Mouse (Mus musculus) limb, embryonic 14.5 days (tissue): ENCODE data around the gene Rft1. TPM values are rescaled to one million over a fixed set of nuclear protein-coding genes. Genes with fewer than 3 reads are reported as not detected.

Experiments
- ATAC-seq: fragments of 200-750 bp; cut with Nextera tagmentation; 2 replicates; pipeline ENCODE4 v1.8.0; 2017; ENCODE audit warnings: low read depth, moderate number of reproducible peaks, moderate TSS enrichment; ENCODE audit not compliant: low FRiP score
- DNase-seq: peaks from one replicate; pipeline ENCODE4 v3.0.0-alpha.2; 2015; ENCODE audit warnings: low spot score
- H3K27ac ChIP-seq: fragments of 300-500 bp; sonication (generic); replicated peaks from 2 replicates; pipeline ENCODE4 v1.5.1; 2014; ENCODE audit warnings: low read depth, mild to moderate bottlenecking, low read length, moderate library complexity, mixed read lengths
- H3K27me3 ChIP-seq: fragments of 300-500 bp; sonication (generic); 2 replicates; pipeline ENCODE4 v1.6.1; 2014; ENCODE audit warnings: low read length, mixed read lengths; ENCODE audit not compliant: control insufficient read depth, insufficient read depth
- H3K36me3 ChIP-seq: fragments of 300-500 bp; sonication (generic); 2 replicates; pipeline ENCODE4 v1.6.1; 2014; ENCODE audit warnings: mild to moderate bottlenecking, low read length, moderate library complexity, mixed read lengths; ENCODE audit not compliant: control insufficient read depth, insufficient read depth
- H3K4me1 ChIP-seq: fragments of 300-500 bp; sonication (generic); 2 replicates; pipeline ENCODE4 v1.6.1; 2014; ENCODE audit warnings: antibody characterized with exemption, low read length, mixed read lengths; ENCODE audit not compliant: control insufficient read depth, insufficient read depth
- H3K4me2 ChIP-seq: fragments of 300-500 bp; sonication (generic); replicated peaks from 2 replicates; pipeline ENCODE4 v1.6.1; 2014; ENCODE audit warnings: low read depth, mild to moderate bottlenecking, low read length, moderate library complexity; ENCODE audit not compliant: severe bottlenecking
- H3K4me3 ChIP-seq: fragments of 300-500 bp; sonication (generic); replicated peaks from 2 replicates; pipeline ENCODE4 v1.5.1; 2014; ENCODE audit warnings: low read length
- H3K9ac ChIP-seq: fragments of 300-500 bp; sonication (generic); 2 replicates; pipeline ENCODE4 v1.6.1; 2014; ENCODE audit warnings: mild to moderate bottlenecking, low read depth, low read length, moderate library complexity; ENCODE audit not compliant: severe bottlenecking
- H3K9me3 ChIP-seq: fragments of 300-500 bp; sonication (generic); 2 replicates; pipeline ENCODE4 v1.6.1; 2016; ENCODE audit warnings: low read length; ENCODE audit not compliant: control insufficient read depth
- POLR2A ChIP-seq: fragments of 200-500 bp; IDR thresholded peaks from 2 replicates; pipeline ENCODE4 v1.8.0; 2012; ENCODE audit warnings: inconsistent platforms, mild to moderate bottlenecking, moderate library complexity, borderline replicate concordance; ENCODE audit not compliant: insufficient read depth, insufficient read length; ENCODE audit errors: extremely low read depth
- WGBS: fragments of 180-500 bp; shearing (Covaris S2); extraction: QIAGEN DNeasy Blood & Tissue Kit; methylation state at CpG from one replicate; pipeline ENCODE4 v1.1.7; 2014; 5-methylcytosine and 5-hydroxymethylcytosine counted together
- polyA plus RNA-seq, 2 experiments: library from polyadenylated mRNA; depleted of rRNA in 1 of 2; stranded (reverse) in 1 of 2; unstranded in 1 of 2; fragments of >200 nt; fragmentation: Nextera tagmentation in 1 of 2; extraction: Ambion mirVana in 1 of 2; gene quantifications; 2 replicates each; pipeline versions ENCODE4 v1.2.1 to v1.2.3; 2012 to 2014

Gene Rft1
- polyA plus RNA-seq, 2 experiments, result 15.4 to 21.3 TPM

DNA sequence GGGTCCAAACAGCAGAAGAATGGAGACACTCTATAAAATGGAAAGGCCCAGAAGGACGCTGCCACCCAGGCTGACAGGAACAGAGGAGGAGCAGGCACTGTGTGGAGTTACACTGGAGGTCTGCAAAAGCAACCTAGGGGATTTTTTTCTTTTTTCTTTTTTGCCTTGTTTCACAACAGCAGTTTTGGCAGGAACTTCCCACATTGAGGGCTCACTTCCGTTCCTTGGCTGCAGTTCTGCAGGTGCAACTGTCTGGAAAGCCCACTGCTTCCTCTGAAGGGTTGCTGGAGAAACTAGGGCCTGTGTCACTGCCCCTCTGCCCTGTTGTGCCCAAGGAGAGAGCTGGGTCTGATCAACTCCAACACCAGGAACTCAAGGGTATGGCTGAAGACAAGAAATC is 12.4 kb upstream of the Rft1 start:
- Histone ChIP-seq H3K4me3 (no peak overlapping the region), H3K36me3 (no peaks in the 10 kb centered on the region), H3K27ac (no peak overlapping the region), H3K9me3 (no peaks in the 10 kb centered on the region), H3K27me3 (no peaks in the 10 kb centered on the region), H3K4me1 (peaks cover 9% of the 10 kb centered on the region), H3K9ac (no peak overlapping the region), H3K4me2 (no peak overlapping the region)
- WGBS, result 67% methylated on average over 2 of the region's 2 CpGs
- ATAC-seq (no peak), DNase-seq (no peak)
- TF ChIP-seq POLR2A, result no peak

DNA sequence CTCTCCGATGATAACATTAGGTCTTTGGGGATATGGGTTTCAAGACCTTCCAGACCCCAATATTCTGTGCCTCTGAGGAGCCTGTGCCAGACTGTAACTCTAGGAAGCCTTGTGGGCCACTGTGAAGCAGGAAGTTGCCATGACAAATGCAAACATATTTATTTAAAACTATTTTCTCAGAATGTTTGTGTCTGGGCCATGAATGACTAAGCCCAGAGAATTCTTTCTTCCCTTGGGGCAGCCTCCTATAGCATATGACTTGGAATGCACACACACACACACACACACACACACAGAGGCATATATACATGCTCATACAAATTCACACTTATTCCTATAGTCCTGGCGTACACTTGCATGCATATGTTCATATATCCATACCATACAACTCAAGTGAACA is 10.1 kb upstream of the Rft1 start:
- Histone ChIP-seq H3K4me3 (no peak overlapping the region), H3K4me1 (no peaks in the 10 kb centered on the region; the same call in 1 of the 2 replicates), H3K9me3 (no peaks in the 10 kb centered on the region), H3K9ac (no peak overlapping the region), H3K27ac (no peak overlapping the region), H3K4me2 (no peak overlapping the region), H3K36me3 (no peaks in the 10 kb centered on the region), H3K27me3 (no peaks in the 10 kb centered on the region)
- ATAC-seq (no peak), DNase-seq (no peak)
- TF ChIP-seq POLR2A, result no peak
- 91% methylated on average over 2 of the region's 2 CpGs for WGBS

DNA sequence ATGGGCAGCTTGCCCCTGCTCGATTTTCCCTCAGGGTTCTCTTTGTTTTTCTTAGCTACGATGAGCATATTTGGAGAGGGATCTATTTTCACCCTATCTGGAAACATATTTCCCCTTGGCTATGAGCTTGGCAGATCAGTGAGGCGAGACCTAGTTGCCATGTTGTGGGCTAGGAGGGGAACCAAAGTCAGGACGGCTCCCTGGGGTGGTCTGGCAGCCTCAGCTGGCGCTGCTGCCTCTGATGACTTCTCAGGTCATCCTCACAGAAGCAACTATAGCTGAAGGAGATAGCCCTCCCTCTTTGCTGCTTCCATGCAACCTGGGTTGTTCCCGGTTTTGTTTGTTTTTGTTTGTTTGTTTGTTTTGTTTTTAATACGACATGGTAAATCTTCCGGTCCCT is 9.1 kb upstream of the Rft1 start:
- no peaks in the 10 kb centered on the region for H3K36me3 ChIP-seq
- DNase-seq (no peak), ATAC-seq (no peak)
- no peaks in the 10 kb centered on the region; the same call in 1 of the 2 replicates for H3K4me1 ChIP-seq
- 65% methylated on average over 8 of the region's 8 CpGs for WGBS
- no peaks in the 10 kb centered on the region for H3K9me3 ChIP-seq
- H3K9ac ChIP-seq, result no peak overlapping the region
- H3K27ac ChIP-seq, result no peak overlapping the region
- no peak overlapping the region for H3K4me3 ChIP-seq
- no peak overlapping the region for H3K4me2 ChIP-seq
- no peak for TF ChIP-seq POLR2A
- H3K27me3 ChIP-seq, result no peaks in the 10 kb centered on the region

DNA sequence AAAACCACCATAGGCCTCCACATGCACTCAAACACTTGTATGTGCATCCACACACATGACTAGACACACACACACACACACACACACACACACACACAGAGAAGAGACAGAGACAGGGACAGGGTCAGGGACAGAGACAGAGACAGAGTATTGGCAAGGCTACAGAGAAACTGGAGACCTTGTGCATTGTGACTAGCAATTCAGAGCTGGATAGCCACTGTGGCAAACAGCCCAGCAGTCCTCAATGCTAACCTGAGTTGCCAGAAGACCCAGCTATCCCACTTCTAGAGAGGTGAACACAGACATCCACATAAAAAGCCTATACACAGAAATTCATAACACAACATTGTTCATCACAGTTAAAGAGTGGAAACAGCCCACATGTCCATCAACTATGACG is 7.7 kb upstream of the Rft1 start:
- H3K9ac ChIP-seq, result no peak overlapping the region
- no peak overlapping the region for H3K4me2 ChIP-seq
- no peaks in the 10 kb centered on the region for H3K27me3 ChIP-seq
- H3K27ac ChIP-seq, result no peak overlapping the region
- H3K9me3 ChIP-seq, result no peaks in the 10 kb centered on the region
- no peak overlapping the region for H3K4me3 ChIP-seq
- no peak for ATAC-seq
- 92% methylated on average over 1 of the region's 1 CpGs for WGBS
- no peaks in the 10 kb centered on the region for H3K36me3 ChIP-seq
- H3K4me1 ChIP-seq, result no peaks in the 10 kb centered on the region; the same call in 1 of the 2 replicates
- no peak for TF ChIP-seq POLR2A
- DNase-seq, result no peak

DNA sequence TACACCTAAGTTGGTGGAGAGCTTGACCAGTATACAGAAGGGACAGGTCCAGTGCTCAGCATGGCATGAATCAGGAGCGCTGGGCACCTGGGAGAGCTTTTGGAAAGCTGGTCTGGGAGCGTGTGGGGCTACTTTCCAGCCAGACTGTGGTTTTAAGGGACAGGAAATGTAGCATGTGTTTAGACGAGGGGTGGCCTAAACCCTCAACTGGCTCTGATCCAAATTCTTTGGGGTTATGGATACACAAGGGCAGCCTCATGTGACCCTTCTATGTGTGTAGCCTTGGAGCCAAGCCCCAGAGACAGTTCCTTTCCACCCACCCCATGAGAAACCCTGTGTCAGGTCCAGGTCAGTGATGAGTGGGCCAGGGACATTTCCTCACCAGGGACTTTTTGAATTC is 5.7 kb upstream of the Rft1 start:
- H3K4me1 ChIP-seq, result no peaks in the 10 kb centered on the region; the same call in 1 of the 2 replicates
- H3K9ac ChIP-seq, result no peak overlapping the region
- H3K27ac ChIP-seq, result no peak overlapping the region
- H3K36me3 ChIP-seq, result no peaks in the 10 kb centered on the region
- no peak overlapping the region for H3K4me2 ChIP-seq
- no peaks in the 10 kb centered on the region for H3K27me3 ChIP-seq
- H3K9me3 ChIP-seq, result no peaks in the 10 kb centered on the region
- ATAC-seq, result no peak
- no peak overlapping the region for H3K4me3 ChIP-seq
- no peak for TF ChIP-seq POLR2A
- DNase-seq, result no peak
- WGBS, result 47% methylated on average over 3 of the region's 3 CpGs

DNA sequence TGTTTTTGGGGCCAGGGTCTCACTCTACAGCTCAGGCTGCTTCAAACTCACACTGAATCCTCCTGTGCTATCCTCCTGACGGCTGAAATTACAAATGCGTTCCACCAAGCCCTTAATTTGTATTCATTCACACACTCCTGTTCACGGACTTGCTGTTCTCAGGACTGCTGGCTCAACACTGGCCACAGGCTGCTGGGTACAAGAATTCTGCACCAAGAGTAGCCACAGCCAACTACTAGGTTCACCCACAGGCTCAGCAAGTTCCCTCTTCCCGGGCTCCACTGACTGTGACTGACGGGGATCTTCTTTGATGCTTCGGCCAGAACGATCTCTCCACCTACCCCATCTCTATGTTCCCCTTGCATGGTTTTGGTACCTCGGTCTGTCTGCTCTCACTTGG is 4.4 kb upstream of the Rft1 start:
- no peak overlapping the region for H3K9ac ChIP-seq
- no peak for TF ChIP-seq POLR2A
- 83% methylated on average over 8 of the region's 8 CpGs for WGBS

More for the DNA sequence above, 4.4 kb upstream of the Rft1 start:
- Histone ChIP-seq H3K4me2 (no peak overlapping the region), H3K27ac (no peak overlapping the region), H3K36me3 (no peaks in the 10 kb centered on the region), H3K27me3 (no peaks in the 10 kb centered on the region), H3K9me3 (no peaks in the 10 kb centered on the region), H3K4me3 (no peak overlapping the region), H3K4me1 (peaks cover under 1% of the 10 kb centered on the region)
- DNase-seq (no peak), ATAC-seq (no peak)
